Mouse (Mus musculus) frontal cortex, postnatal 25 days (tissue): Measurements from ENCODE around the gene Phactr1.

ENCODE experiments used
- DNase-seq, 2 experiments: peaks; one replicate each; pipeline ENCODE4 v3.0.0; 2022; ENCODE audit warnings: low spot score in 2 of 2

Gene Phactr1

DNA sequence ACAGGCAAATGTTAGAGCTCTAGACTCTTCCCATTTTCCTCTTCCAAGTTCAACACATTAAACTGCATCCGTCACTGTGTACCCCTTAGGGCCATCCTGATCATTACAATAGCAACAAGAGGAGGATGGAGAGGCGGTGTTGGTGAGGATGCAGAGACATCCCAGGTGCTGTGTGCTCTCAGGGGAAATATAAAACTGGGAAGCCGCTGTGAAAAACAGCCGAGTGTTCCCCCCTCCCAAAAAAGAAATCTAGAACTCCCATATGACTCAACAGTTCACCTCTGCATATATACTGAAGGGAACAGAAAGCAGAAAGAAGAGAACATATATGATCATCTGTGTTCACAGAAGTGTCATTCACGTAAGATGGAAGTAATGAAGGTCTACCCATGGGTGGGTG is 342.6 kb downstream of the Phactr1 start:
- no peak for DNase-seq

GRCm38 (mm10) chr13:43027568-43027967 is 347.1 kb downstream of the Phactr1 start:
- no peak for DNase-seq

- no peak for DNase-seq
These were observed 349.8 kb downstream of the Phactr1 start for GRCm38 (mm10) chr13:43030222-43030621.

DNA sequence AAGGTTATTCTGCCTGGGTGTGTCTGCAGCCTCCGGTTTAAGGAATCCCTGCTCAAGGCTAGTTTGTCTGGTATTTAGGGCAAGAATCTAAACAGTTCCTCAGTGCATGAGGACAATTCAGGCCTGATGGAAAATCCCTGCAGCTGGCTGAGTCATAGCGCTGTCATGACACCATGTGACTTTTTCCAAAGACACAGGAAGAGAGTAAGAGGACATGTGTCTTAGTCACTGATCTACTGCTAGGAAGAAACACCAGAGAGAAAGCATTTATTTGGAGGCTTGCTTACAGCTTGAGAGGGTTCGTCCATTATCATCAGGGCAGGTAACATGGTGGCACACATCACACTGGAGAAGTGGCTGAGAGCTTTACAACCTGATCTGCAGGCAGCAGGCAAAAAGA is 352.0 kb downstream of the Phactr1 start:
- DNase-seq = no peak

GRCm38 (mm10) chr13:43036510-43036909 is 356.1 kb downstream of the Phactr1 start:
- DNase-seq = no peak

- DNase-seq = no peak
These were observed 362.3 kb downstream of the Phactr1 start for GRCm38 (mm10) chr13:43042766-43043165.

- DNase-seq = no peak
These were observed 368.1 kb downstream of the Phactr1 start for GRCm38 (mm10) chr13:43048553-43048952.

DNA sequence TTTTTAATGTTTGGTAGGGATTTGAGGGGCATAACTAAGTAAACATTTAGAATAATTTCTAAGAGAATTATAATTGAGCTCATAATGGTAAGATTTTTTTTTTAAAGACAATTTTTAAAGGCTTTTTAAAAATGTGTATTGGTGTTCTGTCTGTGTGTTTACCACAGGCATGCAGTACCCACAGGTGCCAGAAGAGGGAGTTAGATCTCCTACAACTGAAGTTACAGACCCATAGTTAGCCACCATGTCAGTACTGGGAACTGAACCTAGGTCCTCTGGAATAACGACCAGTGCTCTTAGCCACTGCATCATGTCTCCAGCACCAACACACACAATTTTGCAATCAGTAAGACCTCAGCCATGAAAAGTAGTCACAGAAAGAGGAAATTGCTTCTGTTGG is 372.8 kb downstream of the Phactr1 start:
- DNase-seq = no peak

- no peak for DNase-seq
These were observed 374.7 kb downstream of the Phactr1 start for GRCm38 (mm10) chr13:43055136-43055535.

DNA sequence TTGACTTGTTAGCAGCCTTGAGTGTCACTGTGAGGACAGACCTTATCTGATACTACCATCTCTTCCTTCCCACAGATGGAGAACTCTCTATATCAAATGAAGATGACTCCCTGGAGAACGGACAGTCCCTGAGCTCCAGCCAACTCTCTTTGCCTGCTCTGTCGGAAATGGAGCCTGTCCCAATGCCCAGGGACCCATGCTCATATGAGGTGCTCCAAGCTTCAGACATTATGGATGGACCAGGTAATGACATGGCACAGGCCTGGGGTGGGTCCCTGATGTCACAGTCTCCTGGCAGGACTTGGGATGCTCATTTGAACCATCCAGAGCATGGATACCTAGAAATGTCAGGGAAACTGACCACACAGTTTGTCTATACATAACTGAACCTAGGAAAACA is 376.7 kb downstream of the Phactr1 start:
- no peak for DNase-seq

DNA sequence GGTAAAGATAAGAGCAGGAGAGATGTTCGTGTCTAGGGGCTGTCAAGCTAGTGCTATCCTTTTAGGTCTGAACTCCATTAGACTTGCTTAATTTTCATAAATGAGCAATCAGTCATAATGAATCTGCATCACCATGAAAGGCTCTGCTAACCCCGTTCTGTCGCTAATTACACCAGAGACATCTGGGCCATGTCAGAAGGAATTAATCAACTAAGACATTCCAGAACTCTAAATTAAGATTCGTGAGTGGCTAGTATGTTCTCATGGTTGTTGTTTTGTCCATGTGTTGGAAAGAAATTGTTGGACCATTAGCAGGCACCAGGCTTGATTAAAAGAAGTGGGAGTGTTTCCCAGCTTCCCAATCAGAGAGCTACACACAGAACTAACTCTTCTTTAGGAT is 382.9 kb downstream of the Phactr1 start:
- DNase-seq = no peak

- DNase-seq = no peak
These were observed 388.4 kb downstream of the Phactr1 start for GRCm38 (mm10) chr13:43068716-43069265.

- no peak for DNase-seq
These were observed 390.1 kb downstream of the Phactr1 start for GRCm38 (mm10) chr13:43070496-43070895.

DNA sequence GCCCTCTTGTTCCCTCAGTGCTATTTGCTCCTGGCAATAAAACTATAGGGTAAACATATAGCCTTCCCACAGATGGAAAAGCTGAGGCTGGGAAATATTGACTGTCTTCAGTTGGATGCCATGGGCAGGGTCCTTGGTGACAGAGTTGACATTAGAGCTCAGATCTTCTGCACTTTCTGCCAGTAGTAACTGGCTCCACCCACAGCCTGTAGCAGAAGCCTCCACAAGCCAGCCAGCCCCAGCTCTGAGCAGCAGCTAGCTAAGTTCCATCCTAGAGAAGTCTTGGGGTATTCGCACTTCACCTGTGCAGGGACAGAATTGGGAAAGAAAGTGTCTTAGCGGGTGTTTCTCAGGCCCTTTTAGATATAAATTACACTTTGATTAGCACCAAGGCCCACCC is 390.5 kb downstream of the Phactr1 start:
- DNase-seq = no peak

- DNase-seq = no peak
These were observed 395.0 kb downstream of the Phactr1 start for GRCm38 (mm10) chr13:43075456-43075855.

GRCm38 (mm10) chr13:43077485-43077884 is 397.1 kb downstream of the Phactr1 start:
- DNase-seq = no peak

DNA sequence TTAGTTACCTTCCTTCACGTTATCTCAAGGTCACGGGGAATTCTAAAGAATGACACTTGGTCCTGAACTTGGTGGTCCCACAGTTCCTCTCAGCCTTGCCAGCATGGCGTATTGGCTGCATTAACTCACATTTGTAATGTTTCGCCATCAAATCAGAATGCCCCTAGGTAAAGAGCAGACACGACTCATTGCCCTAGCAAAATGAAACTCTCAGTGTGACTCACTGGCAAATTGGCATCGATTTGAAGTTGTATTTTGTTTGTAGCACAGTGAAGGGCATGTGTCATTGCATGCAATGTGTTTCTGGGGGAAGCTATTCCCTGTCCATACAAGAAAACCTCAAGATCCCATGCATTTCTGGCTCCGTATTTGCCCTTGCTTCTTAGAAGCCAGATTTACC is 404.8 kb downstream of the Phactr1 start:
- DNase-seq = no peak

DNA sequence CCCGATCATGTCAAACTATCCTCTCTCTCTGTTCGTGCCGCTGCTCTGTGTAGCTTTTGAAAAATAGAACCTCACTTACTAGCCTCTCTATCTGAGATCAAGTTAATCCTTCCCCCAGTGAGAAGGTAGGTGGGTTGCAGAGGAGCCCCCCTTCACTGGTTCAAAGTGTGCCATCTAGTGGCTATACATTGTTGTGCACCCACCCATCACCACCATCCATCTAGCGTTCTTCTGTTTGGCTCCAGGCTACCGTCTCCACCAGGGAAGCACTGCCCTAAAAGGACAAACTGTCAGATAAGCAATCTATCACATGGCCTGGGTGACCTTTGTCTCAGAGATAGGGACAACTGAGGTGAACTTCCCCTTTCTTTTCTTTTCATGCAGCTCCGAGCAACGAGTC is 413.9 kb downstream of the Phactr1 start:
- peak; percentile 19 to 39 for DNase-seq

GRCm38 (mm10) chr13:43102943-43103342 is 422.5 kb downstream of the Phactr1 start:
- DNase-seq = no peak

DNA sequence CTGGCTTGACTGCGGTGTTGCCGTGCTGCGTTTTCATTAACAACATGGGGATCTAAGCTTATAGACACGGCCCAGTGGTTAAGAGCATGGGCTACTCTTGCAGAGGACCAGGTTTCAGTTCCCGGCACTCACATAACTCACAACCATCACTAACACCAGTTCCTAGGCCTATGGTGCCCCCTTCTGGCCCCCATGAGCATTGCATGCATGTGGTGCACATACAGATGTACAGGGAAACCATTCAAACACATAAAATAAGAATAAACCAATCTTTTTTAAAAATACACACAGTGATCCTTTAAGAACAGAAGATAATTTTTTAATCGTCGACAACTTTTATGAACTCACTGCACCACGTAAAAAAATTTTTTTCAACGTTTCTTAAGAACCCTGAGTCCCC is 424.1 kb downstream of the Phactr1 start:
- no peak for DNase-seq

- peak in 1 of 2 experiments; percentile 36 for DNase-seq
These were observed 431.9 kb downstream of the Phactr1 start for GRCm38 (mm10) chr13:43112280-43112679.

DNA sequence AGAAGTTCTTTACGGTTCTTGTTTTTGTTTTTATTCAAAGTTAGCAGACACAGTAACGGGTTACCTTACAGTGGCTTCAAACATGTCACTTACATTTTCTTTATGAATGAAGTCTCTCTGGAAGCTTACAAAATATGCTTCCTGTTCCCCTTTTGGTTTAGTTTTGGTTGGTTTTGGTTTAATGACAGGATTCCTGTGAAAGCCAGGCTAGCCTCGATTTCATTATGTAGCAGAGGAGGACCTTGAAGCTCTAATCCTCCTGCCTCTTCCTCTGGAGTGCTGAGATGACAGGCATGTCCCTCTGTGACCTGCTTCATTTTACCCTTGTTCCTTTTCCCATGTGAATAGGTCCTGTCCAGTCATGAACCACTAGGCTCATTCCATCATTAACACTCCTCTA is 432.3 kb downstream of the Phactr1 start:
- no peak for DNase-seq

- DNase-seq = no peak
These were observed 432.7 kb downstream of the Phactr1 start for GRCm38 (mm10) chr13:43113141-43113540.

DNA sequence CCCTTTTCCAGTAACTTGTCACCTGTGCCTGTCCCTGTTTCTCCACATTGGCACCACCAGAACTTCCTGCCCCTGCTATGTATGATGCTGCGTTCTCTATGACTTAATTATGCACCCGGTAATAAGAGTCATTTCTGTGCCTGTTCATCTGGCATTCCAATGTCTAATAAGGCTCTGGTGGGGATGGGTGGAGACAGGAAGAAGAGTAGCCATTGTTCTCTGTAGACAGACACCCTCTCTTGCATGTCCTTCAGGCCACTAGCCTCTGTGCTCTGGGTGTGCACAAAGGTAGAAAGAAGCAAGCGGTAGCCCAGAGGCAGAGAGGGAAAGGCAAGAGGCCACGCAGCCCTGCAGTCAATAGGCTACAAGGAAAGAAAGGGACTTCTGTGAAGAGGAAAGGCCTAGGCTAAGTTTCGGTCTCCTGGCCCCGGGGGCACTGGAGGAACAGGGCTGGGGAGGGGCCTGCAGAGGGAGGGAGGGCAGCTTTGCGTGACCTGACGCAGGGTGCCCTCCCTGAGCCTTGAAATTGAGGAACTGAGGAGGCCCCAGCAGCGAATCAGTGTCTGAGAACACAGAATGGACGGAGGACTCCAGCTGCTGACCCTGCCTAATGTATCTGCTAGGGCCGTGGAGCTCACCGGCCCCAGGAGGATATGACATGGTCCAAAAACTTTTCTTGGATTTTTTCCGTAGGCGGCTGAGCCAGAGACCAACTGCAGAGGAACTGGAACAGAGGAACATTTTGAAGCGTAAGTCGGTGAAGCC is 442.1 kb downstream of the Phactr1 start:
- no peak for DNase-seq
